In the genomic region with DNA sequence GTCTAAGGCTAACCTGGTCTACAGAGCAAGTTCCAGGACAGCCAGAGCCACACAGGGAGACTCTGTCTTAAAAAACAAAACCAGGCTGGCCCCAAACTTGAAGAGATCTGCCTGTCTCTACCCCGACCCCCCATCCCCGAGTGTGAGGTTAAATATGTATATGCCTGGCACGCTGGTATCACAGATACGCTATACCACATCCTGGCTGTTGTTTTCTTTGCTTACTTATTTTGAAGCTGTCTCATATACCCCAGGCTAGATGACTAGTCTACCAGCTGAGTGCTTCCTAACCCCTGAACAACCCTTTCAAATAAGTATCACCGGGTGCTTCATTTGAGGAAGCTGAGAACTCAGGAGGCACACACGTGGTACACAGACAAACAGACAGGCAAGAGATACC, we compare ENCODE assay signal across 27 mouse cellular contexts. TPM values are rescaled to one million over a fixed set of nuclear protein-coding genes. Genes with fewer than 3 reads are reported as not detected.
DNase-seq lines count a peak whose midpoint lies in the region; ATAC-seq and TF ChIP-seq lines count a peak whose summit lies in the region.
"Had no signal": no experiment of that assay in that cellular context is flagged by ENCODE, and none has a peak within 500 bp of the region (broad histone marks: within the 10 kb centered on the region; RNA-seq: fewer than 3 reads in every experiment).

No protein-coding gene starts in this region.

- ATAC-seq in inflammation-experienced regulatory T-cells, adult 6 months, result peak; percentile 57
- ATAC-seq: forebrain, embryonic 14.5 days; hindbrain, postnatal 0 days had no signal

- no peaks in the 10 kb centered on the region for H3K27me3 ChIP-seq in thymus, adult 2 months (ENCODE audit: control insufficient read depth, insufficient read depth, low read length)
- H3K27me3 ChIP-seq: embryonic facial prominence, embryonic 12.5 days; embryonic facial prominence, embryonic 15.5 days; heart, embryonic 13.5 days had no signal

- intact Hi-C loops in gastrocnemius, adult 2 months (cut with DNase I), result loop anchor here (5.0 kb wide), 1 partner anchor 107 kb away; a partner anchor contains a TSS

- WGBS in thymus, adult 2 months, result 43% methylated on average over 6 of the region's 6 CpGs

- no peak for TF ChIP-seq CTCF in thymus, adult 2 months (IDR thresholded peaks at IDR 0.05; ENCODE audit: borderline replicate concordance, control insufficient read depth, extremely low read depth, insufficient read depth, low read length, poor library complexity)
- TF ChIP-seq CTCF in gastrocnemius, adult 2 months (IDR thresholded peaks at IDR 0.05), result no peak
- no peak for TF ChIP-seq CTCF in layer of hippocampus, adult 2 months (conservative IDR thresholded peaks at IDR 0.05)

- no peak for TF ChIP-seq POLR2A in thymus, adult 2 months (IDR thresholded peaks at IDR 0.05; ENCODE audit: control insufficient read depth, extremely low read depth, insufficient read depth, low read length, poor library complexity)

- H3K27ac ChIP-seq in thymus, adult 2 months (ENCODE audit: control insufficient read depth, insufficient read depth, low read length), result peak overlapping the region; percentile 9; the same call in 1 of the 2 replicates
- no peak overlapping the region for H3K27ac ChIP-seq in gastrocnemius, adult 2 months
- no peak overlapping the region for H3K27ac ChIP-seq in layer of hippocampus, adult 2 months
- H3K27ac ChIP-seq: embryonic facial prominence, embryonic 12.5 days; embryonic facial prominence, embryonic 15.5 days; heart, embryonic 10.5 days; heart, embryonic 13.5 days; hindbrain, postnatal 0 days had no signal

- no peak for DNase-seq in thymus, adult 2 months
- DNase-seq in thymus, postnatal 36 days, result no peak
- DNase-seq in CD4-positive helper T cell, adult 2 months (ENCODE audit: low read depth, low spot score), result peak; percentile 74
- DNase-seq in T-cell, adult 2 months (ENCODE audit: low spot score), result peak; percentile 48
- no peak for DNase-seq in gastrocnemius, adult 2 months
- no peak for DNase-seq in layer of hippocampus, adult 2 months (ENCODE audit: low spot score in 2 of 2)
- DNase-seq in urinary bladder, adult 2 months (ENCODE audit: low spot score), result no peak
- DNase-seq: adrenal gland, adult 2 months; adrenal gland, postnatal 14 days; cerebellum, adult 11 months; cerebellum, adult 2 months; cerebellum, postnatal 25 days; gastrocnemius, postnatal 10 days; gastrocnemius, postnatal 36 days; heart, adult 2 months; heart, postnatal 14 days; heart, postnatal 4 days had no signal

- H3K36me3 ChIP-seq in thymus, adult 2 months (ENCODE audit: control insufficient read depth, insufficient read depth, low read length), result no peaks in the 10 kb centered on the region
- H3K36me3 ChIP-seq: embryonic facial prominence, embryonic 12.5 days; embryonic facial prominence, embryonic 15.5 days; heart, embryonic 10.5 days; heart, embryonic 13.5 days had no signal

- peaks cover 24% of the 10 kb centered on the region for H3K4me1 ChIP-seq in thymus, adult 2 months (replicated peaks; ENCODE audit: control insufficient read depth, insufficient read depth, low read length)

- H3K4me3 ChIP-seq in thymus, adult 2 months (ENCODE audit: control insufficient read depth, insufficient read depth, low read length), result no peak overlapping the region
- no peak overlapping the region for H3K4me3 ChIP-seq in gastrocnemius, adult 2 months
- no peak overlapping the region for H3K4me3 ChIP-seq in layer of hippocampus, adult 2 months
- H3K4me3 ChIP-seq: embryonic facial prominence, embryonic 12.5 days; embryonic facial prominence, embryonic 15.5 days; heart, adult 2 months; heart, embryonic 10.5 days; heart, embryonic 13.5 days had no signal

RNA-seq across cellular contexts. Expression of a gene that starts 37.3 kb away (rescaled TPM):
- 131 and 148 TPM in 2 replicates for polyA plus RNA-seq in thymus, adult 2 months (2012; rRNA removed)
- polyA plus RNA-seq in inflammation-experienced regulatory T-cells, adult 6 months (2017; shearing (Covaris generic)), result 100 to 1,000 TPM; 539 to 598 (median 556) TPM
- 10 to 100 TPM; 29.3 to 32.9 TPM for total RNA-seq in gastrocnemius, adult 2 months (2021)
- 100 to 1,000 TPM; 116 to 132 TPM for total RNA-seq in layer of hippocampus, adult 2 months (2021)
- polyA plus RNA-seq in urinary bladder, adult 2 months (2012; rRNA removed), result 133 and 176 TPM in 2 replicates

RNA-seq across cellular contexts. Expression of a gene that starts 37.5 kb away (rescaled TPM):
- polyA plus RNA-seq in thymus, adult 2 months (2012; rRNA removed), result not detected in 2 replicates
- polyA plus RNA-seq in inflammation-experienced regulatory T-cells, adult 6 months (2017; shearing (Covaris generic)), result not detected
- not detected for total RNA-seq in gastrocnemius, adult 2 months (2021)
- under 1 TPM; 0.15 to 0.28 TPM for total RNA-seq in layer of hippocampus, adult 2 months (2021)
- polyA plus RNA-seq in urinary bladder, adult 2 months (2012; rRNA removed), result 0.09 TPM in 1 of 2 replicates, not detected in the other
- total RNA-seq: adrenal gland, postnatal 14 days; common myeloid progenitor, adult 5-6 weeks; gastrocnemius, postnatal 10 days; gastrocnemius, postnatal 36 days; granulocyte monocyte progenitor cell, adult 5-6 weeks; heart, postnatal 4 days; hindbrain, postnatal 0 days had no signal
- polyA plus RNA-seq: adrenal gland, adult 2 months; heart, embryonic 10.5 days; hindbrain, embryonic 11.5 days had no signal

RNA-seq across cellular contexts. Expression of a gene that starts 42.5 kb away (rescaled TPM):
- polyA plus RNA-seq in thymus, adult 2 months (2012; rRNA removed), result 8.7 and 9.3 TPM in 2 replicates
- polyA plus RNA-seq in inflammation-experienced regulatory T-cells, adult 6 months (2017; shearing (Covaris generic)), result 10 to 100 TPM; 36.2 to 50.6 (median 42.1) TPM
- 1 to 10 TPM; 2.3 to 2.6 TPM for total RNA-seq in gastrocnemius, adult 2 months (2021)
- total RNA-seq in layer of hippocampus, adult 2 months (2021), result 1 to 10 TPM; 3.8 to 5.4 TPM
- polyA plus RNA-seq in urinary bladder, adult 2 months (2012; rRNA removed), result 10.7 and 12.7 TPM in 2 replicates

RNA-seq across cellular contexts. Expression of a gene that starts 54.4 kb away (rescaled TPM):
- polyA plus RNA-seq in thymus, adult 2 months (2012; rRNA removed), result 3.4 and 4.6 TPM in 2 replicates
- 10 to 100 TPM; 12.7 to 17.5 (median 12.8) TPM for polyA plus RNA-seq in inflammation-experienced regulatory T-cells, adult 6 months (2017; shearing (Covaris generic))
- total RNA-seq in gastrocnemius, adult 2 months (2021), result 1 to 10 TPM; 6.0 to 7.4 TPM
- total RNA-seq in layer of hippocampus, adult 2 months (2021), result 1 to 10 TPM; 5.1 to 6.1 TPM
- polyA plus RNA-seq in urinary bladder, adult 2 months (2012; rRNA removed), result 8.1 and 8.9 TPM in 2 replicates

Comparison
In these comparisons a context has a peak if more than half of its experiments do, and no peak if none do; other contexts are left out.
1. DNase-seq: peak in CD4-positive helper T cell, adult 2 months (single experiment) and T-cell, adult 2 months (single experiment); none in thymus, adult 2 months (single experiment), thymus, postnatal 36 days (0 of 2), gastrocnemius, adult 2 months (single experiment), layer of hippocampus, adult 2 months (0 of 2) and urinary bladder, adult 2 months (single experiment).